Mouse (Mus musculus): ENCODE data around the gene Polr2l. TPM values are rescaled to one million over a fixed set of nuclear protein-coding genes. Genes with fewer than 3 reads are reported as not detected.
A peak's percentile ranks its signal among the peaks of the same experiment; 100 is the strongest.

Gene Polr2l
- total RNA-seq, 2 experiments from 2014 or later = 38.4 to 42.3 TPM

DNA sequence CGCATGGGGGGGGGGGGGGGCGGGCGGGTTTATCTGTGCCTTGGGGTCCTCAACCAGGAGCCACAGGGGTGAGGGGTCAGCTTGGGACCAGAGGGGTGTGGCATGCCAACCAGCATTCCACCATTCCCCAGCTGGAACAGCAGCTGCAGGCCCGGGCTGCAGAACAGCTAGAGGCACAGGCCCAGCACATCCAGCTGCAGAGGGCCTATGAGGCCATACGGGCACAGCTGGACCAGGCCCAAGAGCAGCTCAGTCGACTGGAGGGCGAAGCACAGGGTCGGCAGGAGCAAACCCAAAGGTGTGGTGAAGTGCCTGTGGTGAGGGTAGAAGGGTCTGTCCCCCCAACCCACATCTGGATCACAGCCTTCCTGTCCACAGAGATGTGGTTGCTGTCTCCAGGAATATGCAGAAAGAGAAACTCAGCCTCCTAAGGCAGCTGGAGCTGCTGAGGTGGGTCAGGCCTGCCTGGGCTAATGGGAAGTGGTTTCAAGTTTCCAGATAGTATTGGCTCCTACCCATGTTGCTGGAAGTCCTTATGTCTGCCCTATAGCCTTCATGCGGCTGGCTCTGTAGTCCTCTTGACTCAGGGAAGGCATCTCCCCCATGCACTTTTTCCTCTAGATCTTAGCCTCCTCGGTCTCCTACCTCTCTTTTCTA, 9.4 kb downstream of the Polr2l start:
- no peak for DNase-seq (ENCODE audit: extremely low spot score in 1 of 2, low spot score in 2 of 2)
- Histone ChIP-seq H3K27ac (no peak overlapping the region), H3K4me3 (no peak overlapping the region)
- TF ChIP-seq CTCF (IDR thresholded peaks at IDR 0.05) = no peak
- intact Hi-C loops (cut with DNase I) = no loop called here

DNA sequence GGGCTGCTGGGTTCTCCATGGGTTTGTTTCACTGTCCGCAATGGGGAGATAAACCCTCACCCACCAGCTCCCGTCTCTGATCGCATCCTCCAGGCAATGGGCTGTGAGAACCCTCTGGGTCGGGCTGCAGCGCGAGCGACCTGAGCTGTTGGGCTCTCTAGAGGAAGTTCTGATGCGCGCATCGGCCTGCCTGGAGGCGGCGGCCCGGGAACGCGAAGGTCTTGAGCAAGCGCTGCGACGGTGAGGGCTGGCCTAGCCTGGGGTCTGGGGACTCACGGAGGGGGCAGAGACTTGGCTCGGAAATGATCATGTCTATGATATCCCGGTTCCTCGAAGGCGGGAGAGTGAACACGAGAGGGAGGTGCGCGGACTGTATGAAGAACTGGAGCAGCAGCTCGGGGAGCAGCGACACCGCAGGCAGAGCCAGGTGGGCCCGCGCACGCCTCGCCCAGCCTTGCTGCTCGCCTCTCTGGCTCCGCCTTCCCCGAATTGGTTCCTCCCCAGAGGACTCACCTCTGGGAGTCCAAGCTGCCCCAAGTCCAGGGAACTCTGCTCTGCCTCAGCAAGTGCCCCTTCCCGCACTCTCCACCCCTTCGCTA, 10.2 kb downstream of the Polr2l start:
- TF ChIP-seq CTCF (IDR thresholded peaks at IDR 0.05) = no peak
- no peak for DNase-seq (ENCODE audit: extremely low spot score in 1 of 2, low spot score in 2 of 2)
- Histone ChIP-seq H3K4me3 (peak overlapping the region; percentile 16), H3K27ac (peak overlapping the region; percentile 53; the same call in 1 of the 2 replicates)
- intact Hi-C loops (cut with DNase I) = no loop called here

DNA sequence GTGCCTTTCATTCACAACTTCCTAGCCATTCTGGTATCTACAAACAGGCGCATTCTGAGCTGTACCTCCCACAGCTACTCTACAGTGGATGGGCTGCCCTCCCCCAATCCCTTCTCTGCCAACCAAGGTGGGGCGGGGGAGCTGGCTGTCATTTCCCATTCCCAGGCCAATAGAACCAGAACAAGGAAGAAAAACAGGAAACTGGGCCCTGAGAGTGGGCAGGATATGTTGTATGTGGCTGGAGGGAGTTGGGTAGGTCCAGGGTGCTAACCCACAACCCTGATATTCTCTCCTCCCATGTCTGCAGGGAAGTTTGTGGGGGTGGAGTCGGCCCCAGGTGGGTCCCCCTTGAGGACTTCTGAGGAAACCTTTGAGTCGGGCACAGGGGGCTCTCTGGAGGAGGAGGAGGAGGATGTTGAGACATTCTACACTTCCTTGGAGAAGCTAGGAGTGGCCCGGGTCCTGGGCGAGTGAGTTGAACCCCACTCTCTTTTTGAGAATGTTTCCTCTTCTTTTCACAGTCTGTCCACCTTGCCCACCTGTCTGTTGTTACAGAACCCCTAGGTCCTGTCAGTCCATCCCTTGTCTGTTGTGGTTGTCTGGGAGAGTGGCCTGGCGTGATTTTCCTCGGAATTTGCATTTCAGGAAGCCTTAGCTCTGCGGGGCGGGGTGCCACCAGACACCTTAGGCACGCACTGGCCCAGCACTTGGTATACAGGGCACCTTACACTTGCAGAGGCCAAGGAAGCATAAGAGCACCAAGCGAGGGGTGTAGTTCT, 10.9 kb downstream of the Polr2l start:
- peak overlapping the region; percentile 16 for H3K4me3 ChIP-seq
- DNase-seq (ENCODE audit: extremely low spot score in 1 of 2, low spot score in 2 of 2) = no peak
- no peak; the same call in 1 of the 2 replicates for TF ChIP-seq CTCF (IDR thresholded peaks at IDR 0.05)
- H3K27ac ChIP-seq = peak overlapping the region; percentile 53; the same call in 1 of the 2 replicates
- intact Hi-C loops (cut with DNase I) = no loop called here

GRCm38 (mm10) chr7:141462333-141462821, 12.6 kb downstream of the Polr2l start:
- intact Hi-C loops (cut with DNase I) = no loop called here
- Histone ChIP-seq H3K4me3 (peak overlapping the region; percentile 45; the same call in 1 of the 2 replicates), H3K27ac (no peak overlapping the region; the same call in 1 of the 2 replicates)
- no peak for TF ChIP-seq CTCF (IDR thresholded peaks at IDR 0.05)
- no peak for DNase-seq (ENCODE audit: extremely low spot score in 1 of 2, low spot score in 2 of 2)

GRCm38 (mm10) chr7:141461521-141462332, 13.2 kb downstream of the Polr2l start:
- intact Hi-C loops (cut with DNase I) = no loop called here
- H3K4me3 ChIP-seq = peak overlapping the region; percentile 45
- TF ChIP-seq CTCF (IDR thresholded peaks at IDR 0.05) = no peak; the same call in none of the 2 replicates
- peak overlapping the region; percentile 33 for H3K27ac ChIP-seq
- DNase-seq (ENCODE audit: extremely low spot score in 1 of 2, low spot score in 2 of 2) = no peak

DNA sequence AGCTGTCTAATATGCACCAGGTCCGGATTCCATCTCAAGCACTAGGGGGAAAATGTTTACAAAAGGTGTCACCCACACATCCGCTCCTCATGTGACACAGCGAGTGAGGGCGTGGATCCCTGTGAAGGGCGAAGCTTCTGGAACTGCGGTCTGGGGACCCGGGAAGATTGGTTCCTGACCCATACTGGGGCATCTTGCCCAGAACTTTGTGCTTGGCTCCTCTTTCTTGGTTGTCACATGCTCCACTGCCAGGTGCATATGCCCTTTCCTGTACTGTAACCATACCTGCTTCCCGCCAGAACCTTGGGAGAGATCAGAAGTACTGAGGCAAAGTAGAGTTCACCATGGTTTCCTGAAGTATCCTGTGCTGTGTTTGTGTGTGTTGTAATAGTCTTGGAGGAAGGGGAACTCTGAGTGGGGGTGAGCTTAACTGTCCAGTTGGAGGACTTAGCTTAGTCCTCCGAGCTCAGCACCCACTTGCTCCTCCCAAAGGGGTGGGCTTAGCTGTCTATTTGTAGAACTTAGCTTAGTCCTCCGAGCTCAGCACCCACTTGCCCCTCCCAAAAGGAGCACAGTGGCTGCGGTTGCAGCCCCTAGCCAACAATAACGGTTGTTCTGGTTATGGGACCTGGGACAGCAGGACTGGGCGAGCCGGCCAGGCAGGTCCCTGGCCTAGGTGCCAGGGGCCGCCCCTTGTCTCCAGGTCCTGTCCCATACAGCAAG, 14.4 kb downstream of the Polr2l start, which contains the start of gene Cracr2b:
Gene Cracr2b, plus strand, starts transcription at position 704 of the 723 bp plus-strand sequence.
- TF ChIP-seq CTCF (IDR thresholded peaks at IDR 0.05) = no peak
- Histone ChIP-seq H3K4me3 (peak within 1 kb of the TSS; percentile 45), H3K27ac (peak within 1 kb of the TSS; percentile 47)
- no peak for DNase-seq (ENCODE audit: extremely low spot score in 1 of 2, low spot score in 2 of 2)
- intact Hi-C loops (cut with DNase I) = no loop called here

DNA sequence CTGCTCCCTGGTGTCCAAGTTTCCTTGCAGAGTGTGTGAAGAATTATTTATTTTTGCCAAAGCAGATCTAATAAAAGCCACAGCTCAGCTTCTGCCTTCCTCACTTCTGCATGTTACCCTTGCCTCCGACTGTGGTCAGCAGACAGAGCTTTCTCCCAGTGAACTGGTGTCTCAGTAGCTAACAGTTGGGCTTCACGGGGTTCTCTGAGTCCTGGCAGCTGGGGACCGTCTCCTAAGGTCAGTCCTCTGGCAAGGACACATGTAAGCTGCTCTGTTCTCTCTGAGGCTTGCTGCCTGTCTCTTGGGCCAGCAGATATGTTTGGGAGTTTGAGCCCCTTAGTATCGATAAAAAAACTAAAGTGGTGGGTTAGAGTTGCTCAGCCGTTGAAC, 14.9 kb downstream of the Polr2l start:
- DNase-seq (ENCODE audit: extremely low spot score in 1 of 2, low spot score in 2 of 2) = no peak
- TF ChIP-seq CTCF (IDR thresholded peaks at IDR 0.05) = no peak
- H3K27ac ChIP-seq = peak overlapping the region; percentile 32; the same call in 1 of the 2 replicates
- intact Hi-C loops (cut with DNase I) = no loop called here
- no peak overlapping the region for H3K4me3 ChIP-seq

DNA sequence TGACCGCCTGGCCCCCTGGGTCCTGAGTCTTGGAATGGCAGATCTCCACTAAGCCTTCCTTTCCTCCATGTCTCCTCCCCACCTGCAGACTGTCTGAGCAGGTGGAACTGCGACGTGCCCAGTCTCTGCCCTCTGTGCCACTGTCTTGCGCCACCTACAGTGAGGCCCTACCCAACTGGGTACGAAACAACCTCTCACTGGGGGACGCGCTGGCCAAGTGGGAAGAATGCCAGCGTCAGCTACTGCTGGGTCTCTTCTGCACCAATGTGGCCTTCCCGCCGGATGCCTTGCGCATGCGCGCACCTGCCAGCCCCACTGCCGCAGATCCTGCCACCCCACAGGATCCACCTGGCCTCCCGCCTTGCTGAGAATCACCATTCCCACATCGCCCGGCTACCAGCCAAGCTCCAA, 15.6 kb downstream of the Polr2l start:
- DNase-seq (ENCODE audit: extremely low spot score in 1 of 2, low spot score in 2 of 2) = no peak
- TF ChIP-seq CTCF (IDR thresholded peaks at IDR 0.05) = no peak
- no peak overlapping the region for H3K4me3 ChIP-seq
- intact Hi-C loops (cut with DNase I) = no loop called here
- no peak overlapping the region for H3K27ac ChIP-seq

DNA sequence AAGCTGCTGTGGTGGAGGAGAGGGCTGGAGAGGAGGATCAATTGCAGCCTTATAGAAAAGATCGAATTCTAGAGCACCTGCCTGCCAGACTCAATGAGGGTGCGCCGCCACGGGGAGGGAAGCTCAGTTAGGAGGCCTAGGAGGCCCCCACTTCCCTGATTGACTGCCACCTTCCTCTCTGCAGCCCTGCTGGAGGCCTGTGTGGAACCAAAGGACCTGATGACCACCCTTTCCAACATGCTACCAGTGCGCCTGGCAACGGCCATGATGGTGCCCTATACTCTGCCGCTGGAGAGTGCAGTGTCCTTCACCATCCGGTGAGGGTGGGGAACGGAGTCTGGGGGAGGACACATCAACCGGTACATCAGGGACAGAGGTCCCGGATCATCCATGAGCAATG, 16.3 kb downstream of the Polr2l start:
- no peak; the same call in 1 of the 2 replicates for TF ChIP-seq CTCF (IDR thresholded peaks at IDR 0.05)
- intact Hi-C loops (cut with DNase I) = loop anchor here (1.0 kb wide), 1 partner anchor 49 kb away; no protein-coding TSS in a partner anchor

GRCm38 (mm10) chr7:141457986-141458660, 16.8 kb downstream of the Polr2l start:
- intact Hi-C loops (cut with DNase I) = loop anchor here (1.0 kb wide), 1 partner anchor 49 kb away; no protein-coding TSS in a partner anchor
- DNase-seq (ENCODE audit: extremely low spot score in 1 of 2, low spot score in 2 of 2) = no peak
- H3K27ac ChIP-seq = no peak overlapping the region

More for the DNA sequence above, 16.3 kb downstream of the Polr2l start:
- no peak overlapping the region for H3K27ac ChIP-seq
- H3K4me3 ChIP-seq = no peak overlapping the region
- DNase-seq (ENCODE audit: extremely low spot score in 1 of 2, low spot score in 2 of 2) = no peak

More at GRCm38 (mm10) chr7:141457986-141458660, 16.8 kb downstream of the Polr2l start:
- no peak overlapping the region for H3K4me3 ChIP-seq
- TF ChIP-seq CTCF (IDR thresholded peaks at IDR 0.05) = peak; percentile 59

All from left cerebral cortex, adult 2 months (tissue).